Mouse (Mus musculus): Measurements from ENCODE around the gene Sgms1.

The Sgms1 gene

GRCm38 (mm10) chr19:32292782-32293776 is 96.4 kb downstream of the Sgms1 start:
- DNase-seq (ENCODE audit: low spot score in 2 of 2) = no peak

GRCm38 (mm10) chr19:32292067-32292739 is 97.3 kb downstream of the Sgms1 start:
- DNase-seq (ENCODE audit: low spot score in 2 of 2) = peak; percentile 28 to 40

GRCm38 (mm10) chr19:32291130-32291529 is 98.4 kb downstream of the Sgms1 start:
- DNase-seq (ENCODE audit: low spot score in 2 of 2) = no peak

GRCm38 (mm10) chr19:32288895-32289294 is 100.6 kb downstream of the Sgms1 start:
- DNase-seq (ENCODE audit: low spot score in 2 of 2) = no peak

- no peak for DNase-seq (ENCODE audit: low spot score in 2 of 2)
These were observed 101.7 kb downstream of the Sgms1 start for GRCm38 (mm10) chr19:32287839-32288238.

GRCm38 (mm10) chr19:32285455-32285831 is 104.1 kb downstream of the Sgms1 start:
- no peak for DNase-seq (ENCODE audit: low spot score in 2 of 2)

GRCm38 (mm10) chr19:32284681-32285454 is 104.6 kb downstream of the Sgms1 start:
- no peak for DNase-seq (ENCODE audit: low spot score in 2 of 2)

- DNase-seq (ENCODE audit: low spot score in 2 of 2) = no peak
These were observed 107.6 kb downstream of the Sgms1 start for GRCm38 (mm10) chr19:32281917-32282316.

GRCm38 (mm10) chr19:32280380-32280779 is 109.1 kb downstream of the Sgms1 start:
- no peak for DNase-seq (ENCODE audit: low spot score in 2 of 2)

GRCm38 (mm10) chr19:32279400-32279799 is 110.1 kb downstream of the Sgms1 start:
- DNase-seq (ENCODE audit: low spot score in 2 of 2) = no peak

GRCm38 (mm10) chr19:32277869-32278268 is 111.6 kb downstream of the Sgms1 start:
- no peak for DNase-seq (ENCODE audit: low spot score in 2 of 2)

- DNase-seq (ENCODE audit: low spot score in 2 of 2) = no peak
These were observed 112.2 kb downstream of the Sgms1 start for GRCm38 (mm10) chr19:32277287-32277686.

GRCm38 (mm10) chr19:32276817-32277216 is 112.7 kb downstream of the Sgms1 start:
- no peak for DNase-seq (ENCODE audit: low spot score in 2 of 2)

GRCm38 (mm10) chr19:32276263-32276662 is 113.3 kb downstream of the Sgms1 start:
- DNase-seq (ENCODE audit: low spot score in 2 of 2) = no peak

- DNase-seq (ENCODE audit: low spot score in 2 of 2) = peak; percentile 67 to 75
These were observed 114.2 kb downstream of the Sgms1 start for GRCm38 (mm10) chr19:32275068-32275925.

- no peak for DNase-seq (ENCODE audit: low spot score in 2 of 2)
These were observed 115.4 kb downstream of the Sgms1 start for GRCm38 (mm10) chr19:32274145-32274544.

- DNase-seq (ENCODE audit: low spot score in 2 of 2) = no peak
These were observed 115.8 kb downstream of the Sgms1 start for GRCm38 (mm10) chr19:32273714-32274113.

GRCm38 (mm10) chr19:32272475-32273260 is 116.8 kb downstream of the Sgms1 start:
- peak; percentile 79 to 82 for DNase-seq (ENCODE audit: low spot score in 2 of 2)

- DNase-seq (ENCODE audit: low spot score in 2 of 2) = peak in 1 of 2 experiments; percentile 61
These were observed 117.9 kb downstream of the Sgms1 start for GRCm38 (mm10) chr19:32271455-32272200.

GRCm38 (mm10) chr19:32269844-32270176 is 119.7 kb downstream of the Sgms1 start:
- DNase-seq (ENCODE audit: low spot score in 2 of 2) = no peak

Measured in spleen, postnatal 36 days (tissue).